Mouse (Mus musculus) olfactory bulb, adult 2 months (tissue): Measurements from ENCODE around the gene Aph1b. TPM values are rescaled to one million over a fixed set of nuclear protein-coding genes. Genes with fewer than 3 reads are reported as not detected.
"Not testable (repeated sequence)": the region's sequence is repeated elsewhere in the genome, so short reads cannot be mapped to it uniquely, and the experiment has no call there.

ENCODE experiments used
- H3K27ac ChIP-seq: fragments of 200-500 bp; 2 replicates; pipeline ENCODE4 v1.5.1; 2012; ENCODE audit warnings: low read depth, low read length; ENCODE audit not compliant: insufficient read depth
- H3K4me1 ChIP-seq: fragments of 200-500 bp; 2 replicates; pipeline ENCODE4 v1.6.1; 2012; ENCODE audit warnings: low read length; ENCODE audit not compliant: control insufficient read depth, insufficient read depth
- H3K4me3 ChIP-seq: fragments of 200-500 bp; 2 replicates; pipeline ENCODE4 v1.5.1; 2012; ENCODE audit warnings: mild to moderate bottlenecking, low read depth, low read length, moderate library complexity; ENCODE audit not compliant: insufficient read depth
- CTCF ChIP-seq: fragments of 200-500 bp; IDR thresholded peaks from 2 replicates; pipeline ENCODE4 v1.5.1; 2012; ENCODE audit warnings: low read depth, mild to moderate bottlenecking, low read length, moderate library complexity; ENCODE audit not compliant: insufficient read depth
- POLR2A ChIP-seq: fragments of 200-500 bp; IDR thresholded peaks from 2 replicates; pipeline ENCODE4 v1.6.1; 2012; ENCODE audit warnings: mild to moderate bottlenecking, low read depth, low read length, moderate library complexity; ENCODE audit not compliant: insufficient read depth
- WGBS: fragments of 180-500 bp; shearing (Covaris S2); methylation state at CpG from one replicate; pipeline ENCODE4 v1.1.7; 2018; 5-methylcytosine and 5-hydroxymethylcytosine counted together
- polyA plus RNA-seq: library from polyadenylated mRNA; stranded (reverse); fragments of >200 nt; gene quantifications from 2 replicates; pipeline ENCODE4 v1.2.4, GENCODE M21; 2012; ENCODE audit warnings: low replicate concordance; ENCODE audit not compliant: missing spikeins, insufficient read depth, insufficient read length

Gene Aph1b
- polyA plus RNA-seq, 1 experiment = not detected

DNA sequence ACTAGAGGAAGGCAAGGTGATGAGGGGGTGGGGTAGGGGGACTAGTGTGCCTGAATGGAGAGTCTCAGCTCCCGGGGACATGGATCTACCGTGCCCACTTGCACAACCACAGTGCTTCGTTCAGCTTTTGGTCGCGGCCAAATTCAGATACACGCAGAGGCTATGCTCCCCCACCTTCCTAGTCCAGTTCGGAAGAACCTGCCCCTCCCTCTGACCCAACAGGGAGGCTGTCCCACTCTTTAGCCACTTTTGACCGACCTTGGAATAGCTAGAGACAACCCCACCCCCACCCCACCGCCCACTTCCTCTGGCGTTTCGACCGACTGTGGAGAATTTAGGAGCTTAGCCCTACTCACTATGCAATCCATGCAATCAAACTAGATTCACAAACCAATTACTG is 6.7 kb upstream of the Aph1b start:
- no peak overlapping the region for H3K4me3 ChIP-seq
- WGBS = 59% methylated on average over 12 of the region's 12 CpGs
- no peak overlapping the region for H3K27ac ChIP-seq
- no peak for TF ChIP-seq CTCF
- no peak for TF ChIP-seq POLR2A
- H3K4me1 ChIP-seq = no peaks in the 10 kb centered on the region

GRCm38 (mm10) chr9:66796739-66797138 is 1.4 kb upstream of the Aph1b start, which contains the start of gene Gm10647:
Gm10647 (plus strand) TSS chr9:66797039.
- TF ChIP-seq POLR2A (no peak), CTCF (no peak)
- WGBS = 74% methylated on average over 5 of the region's 5 CpGs
- no peaks in the 10 kb centered on the region for H3K4me1 ChIP-seq
- H3K4me3 ChIP-seq = peak within 1 kb of the TSS; percentile 74
- H3K27ac ChIP-seq = no peak within 1 kb of the TSS

- TF ChIP-seq CTCF = no peak
- TF ChIP-seq POLR2A = peak; percentile 33; the same call in 1 of the 2 replicates
- Histone ChIP-seq H3K27ac (peak overlapping the region; percentile 83), H3K4me1 (no peaks in the 10 kb centered on the region), H3K4me3 (peak overlapping the region; percentile 74)
- WGBS = 2% methylated on average over 43 of the region's 43 CpGs
Observed at GRCm38 (mm10) chr9:66794629-66795463, 444 bp downstream of the Aph1b start.

DNA sequence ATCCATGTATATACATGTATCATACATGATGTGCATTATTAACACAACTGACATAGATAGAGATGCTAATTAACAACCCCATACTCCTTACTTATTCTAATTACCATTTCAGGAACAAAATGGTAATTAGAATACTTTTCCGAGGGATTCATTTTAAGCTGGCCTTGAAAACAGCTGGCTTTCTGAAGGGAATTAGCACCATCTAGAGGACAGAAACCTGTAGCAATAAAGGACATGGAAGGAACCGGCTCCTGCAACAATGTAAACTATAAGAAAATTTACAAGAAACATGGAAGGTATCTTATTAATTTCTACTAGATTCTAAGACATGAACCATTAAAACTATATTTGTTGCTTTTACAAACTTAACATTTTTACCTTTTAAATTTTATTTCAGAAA is 7.5 kb downstream of the Aph1b start:
- Histone ChIP-seq H3K4me3 (no peak overlapping the region), H3K27ac (no peak overlapping the region), H3K4me1 (no peaks in the 10 kb centered on the region)
- WGBS = 3% methylated on average over 2 of the region's 2 CpGs
- TF ChIP-seq CTCF (no peak), POLR2A (no peak)

DNA sequence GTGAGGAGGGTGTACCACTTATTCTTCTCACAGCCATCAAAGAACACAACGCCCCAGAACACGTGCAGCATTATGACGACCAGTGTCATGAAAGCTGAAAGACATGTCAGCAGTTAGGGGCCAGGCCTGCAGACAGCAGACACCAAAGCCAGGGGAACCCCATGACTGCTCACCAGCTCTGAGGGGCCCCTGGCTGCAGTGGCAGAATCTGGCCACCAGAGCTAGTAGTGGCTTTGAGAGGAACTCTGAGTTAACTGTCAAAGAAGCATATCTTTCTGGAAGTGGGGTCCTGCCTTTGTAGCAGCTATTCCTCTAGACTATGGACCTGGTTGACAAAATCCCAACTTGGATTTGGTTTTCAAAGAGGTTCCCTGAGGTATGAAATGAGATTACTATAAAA is 10.7 kb downstream of the Aph1b start:
- not testable (repeated sequence) for H3K4me1 ChIP-seq, H3K4me3 ChIP-seq, H3K27ac ChIP-seq
- WGBS = 88% methylated on average over 2 of the region's 3 CpGs

GRCm38 (mm10) chr9:66770701-66771100 is 24.6 kb downstream of the Aph1b start:
- Histone ChIP-seq H3K4me1 (no peaks in the 10 kb centered on the region), H3K4me3 (no peak overlapping the region), H3K27ac (no peak overlapping the region)
- no peak for TF ChIP-seq POLR2A
- TF ChIP-seq CTCF = no peak

DNA sequence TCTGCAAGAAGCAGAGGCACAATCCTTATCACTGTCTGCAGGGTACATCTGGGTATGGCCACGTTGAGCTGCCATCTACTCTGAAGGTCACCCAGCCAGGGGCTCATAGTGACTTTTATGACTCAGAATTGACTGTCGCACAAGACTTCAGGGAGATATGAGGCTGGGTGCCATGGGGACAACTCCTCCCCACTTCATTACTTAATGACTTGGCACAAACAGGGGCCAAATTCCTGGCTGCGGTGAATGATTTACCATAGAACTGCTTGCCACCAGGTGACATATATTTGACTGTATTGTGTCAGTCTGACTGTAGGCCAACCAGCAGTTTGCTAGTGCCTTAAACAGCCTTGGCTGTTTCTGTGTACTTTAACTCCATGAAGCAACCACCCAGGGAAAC is 26.0 kb downstream of the Aph1b start:
- no peaks in the 10 kb centered on the region for H3K4me1 ChIP-seq
- no peak overlapping the region for H3K4me3 ChIP-seq
- no peak overlapping the region for H3K27ac ChIP-seq
- no peak for TF ChIP-seq POLR2A
- TF ChIP-seq CTCF = no peak
- WGBS = 71% methylated on average over 3 of the region's 3 CpGs

DNA sequence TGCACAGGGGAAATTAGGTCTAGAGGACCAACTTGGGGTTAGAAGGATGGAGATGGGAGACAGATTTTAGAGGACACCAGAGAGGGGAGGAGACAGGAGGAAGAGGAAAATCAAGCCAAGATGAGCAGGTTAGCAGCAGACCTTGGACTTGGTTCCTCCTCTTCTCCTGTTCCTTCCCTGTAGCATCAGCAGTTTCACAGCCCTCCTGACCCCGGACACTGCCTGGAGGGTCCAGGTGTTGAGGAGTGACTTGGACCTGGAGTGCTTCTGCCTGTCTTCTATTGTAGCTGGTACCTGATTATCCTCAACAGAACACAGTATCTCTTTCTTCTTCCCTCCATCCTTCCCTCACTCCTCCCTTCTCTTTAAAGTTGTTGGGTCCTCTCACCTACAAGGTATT is 26.6 kb downstream of the Aph1b start:
- no peak overlapping the region for H3K4me3 ChIP-seq
- no peak overlapping the region for H3K27ac ChIP-seq
- 81% methylated on average over 1 of the region's 1 CpGs for WGBS
- no peak for TF ChIP-seq POLR2A
- H3K4me1 ChIP-seq = no peaks in the 10 kb centered on the region

DNA sequence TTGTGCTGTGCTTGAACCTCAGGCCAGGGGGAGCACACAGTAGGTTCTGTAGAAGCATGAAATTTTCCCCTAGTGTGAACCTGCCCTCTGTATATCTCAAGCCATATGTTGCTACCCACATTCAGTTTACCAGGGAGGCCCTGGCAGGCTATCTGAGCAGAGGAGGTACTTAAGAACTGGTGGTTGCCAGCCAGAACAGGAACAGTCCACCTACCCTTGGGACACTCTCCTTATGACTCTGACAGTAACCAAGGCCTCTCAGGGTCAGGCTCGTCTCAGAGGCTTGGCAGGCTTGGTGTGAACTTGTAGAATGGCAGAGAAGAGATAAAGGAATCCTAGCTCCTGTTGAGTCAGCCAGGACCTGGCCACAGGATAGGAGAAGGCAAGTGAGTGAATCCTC is 34.3 kb downstream of the Aph1b start:
- no peak overlapping the region for H3K4me3 ChIP-seq
- no peak for TF ChIP-seq CTCF
- H3K4me1 ChIP-seq = no peaks in the 10 kb centered on the region
- H3K27ac ChIP-seq = no peak overlapping the region
- WGBS = 86% methylated on average over 1 of the region's 1 CpGs

- TF ChIP-seq CTCF (no peak), POLR2A (no peak)
- 26% methylated on average over 6 of the region's 6 CpGs for WGBS
- Histone ChIP-seq H3K4me1 (peaks cover 27% of the 10 kb centered on the region), H3K27ac (peak overlapping the region; percentile 47), H3K4me3 (no peak overlapping the region)
Observed at GRCm38 (mm10) chr9:66752849-66753248, 42.4 kb downstream of the Aph1b start.
